Mouse (Mus musculus) midbrain, embryonic 16.5 days (tissue): ENCODE results near the gene Anxa6. TPM values are rescaled to one million over a fixed set of nuclear protein-coding genes. Genes with fewer than 3 reads are reported as not detected.

ENCODE experiments used
- ATAC-seq: fragments of 200-750 bp; cut with Nextera tagmentation; 2 replicates; pipeline ENCODE4 v1.8.0; 2017; ENCODE audit warnings: moderate TSS enrichment
- H3K27ac ChIP-seq: fragments of 300-500 bp; sonication (generic); 2 replicates; pipeline ENCODE4 v1.5.1; 2014; ENCODE audit warnings: mild to moderate bottlenecking, low read length, mixed read lengths
- H3K27me3 ChIP-seq: fragments of 300-500 bp; sonication (generic); 2 replicates; pipeline ENCODE4 v1.6.1; 2014; ENCODE audit warnings: low read depth, low read length, mixed read lengths; ENCODE audit not compliant: control insufficient read depth, insufficient read depth
- H3K36me3 ChIP-seq: fragments of 300-500 bp; sonication (generic); 2 replicates; pipeline ENCODE4 v1.6.1; 2014; ENCODE audit warnings: mild to moderate bottlenecking, low read length, moderate library complexity, mixed read lengths; ENCODE audit not compliant: control insufficient read depth, insufficient read depth
- H3K4me1 ChIP-seq: fragments of 300-500 bp; sonication (generic); 2 replicates; pipeline ENCODE4 v1.6.1; 2014; ENCODE audit warnings: mild to moderate bottlenecking, low read length, mixed read lengths; ENCODE audit not compliant: control insufficient read depth, insufficient read depth
- H3K4me2 ChIP-seq: fragments of 300-500 bp; sonication (generic); 2 replicates; pipeline ENCODE4 v1.6.1; 2014; ENCODE audit warnings: mild to moderate bottlenecking, low read length, mixed read lengths
- H3K4me3 ChIP-seq: fragments of 300-500 bp; sonication (generic); 2 replicates; pipeline ENCODE4 v1.5.1; 2014; ENCODE audit warnings: low read depth, mild to moderate bottlenecking, low read length, moderate library complexity, mixed read lengths
- H3K9ac ChIP-seq: fragments of 300-500 bp; sonication (generic); 2 replicates; pipeline ENCODE4 v1.6.1; 2014; ENCODE audit warnings: low read depth, low read length, mixed read lengths
- H3K9me3 ChIP-seq: fragments of 300-500 bp; sonication (generic); replicated peaks from 2 replicates; pipeline ENCODE4 v1.6.1; 2014; ENCODE audit warnings: mild to moderate bottlenecking, low read length, mixed read lengths; ENCODE audit not compliant: control insufficient read depth, poor library complexity, severe bottlenecking
- WGBS: fragments of 180-500 bp; shearing (Covaris S2); extraction: QIAGEN DNeasy Blood & Tissue Kit; methylation state at CpG from one replicate; pipeline ENCODE4 v1.1.7; 2014; 5-methylcytosine and 5-hydroxymethylcytosine counted together
- polyA plus RNA-seq: library from polyadenylated mRNA; unstranded; fragments of >200 nt; fragmentation: Nextera tagmentation; extraction: Ambion mirVana; gene quantifications from 2 replicates; pipeline ENCODE4 v1.2.1, GENCODE M21; 2015

Anxa6 gene
- polyA plus RNA-seq, 1 experiment from 2014 or later: 37.0 TPM

DNA sequence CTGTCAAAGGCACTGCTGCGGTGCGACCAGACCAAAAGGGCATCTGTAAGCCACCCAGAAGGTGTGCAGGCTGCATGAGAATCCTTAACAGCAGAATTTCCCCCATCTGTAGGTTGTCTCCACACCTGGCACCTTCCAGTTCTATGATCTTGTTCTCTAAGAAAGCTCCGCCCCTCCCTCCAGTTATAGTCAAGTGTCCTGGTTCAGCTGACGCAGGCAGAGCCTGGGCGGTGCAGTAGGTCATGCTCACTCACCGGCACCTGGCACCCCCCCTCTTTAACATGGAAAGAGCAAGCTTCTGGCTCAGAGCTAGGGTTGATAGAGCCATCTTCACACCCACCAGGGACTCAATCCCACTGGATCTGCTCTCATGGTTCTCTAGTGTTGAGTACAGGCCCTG lies 104.0 kb downstream of the Anxa6 start:
- Histone ChIP-seq H3K36me3 (peaks cover 28% of the 10 kb centered on the region), H3K4me3 (no peak overlapping the region), H3K9me3 (no peaks in the 10 kb centered on the region), H3K27me3 (no peaks in the 10 kb centered on the region), H3K27ac (no peak overlapping the region), H3K4me1 (no peaks in the 10 kb centered on the region), H3K4me2 (no peak overlapping the region), H3K9ac (no peak overlapping the region)
- ATAC-seq: no peak
- WGBS: 95% methylated on average over 6 of the region's 6 CpGs

Other genes with a start within 250 kb of the Anxa6 start
- 144 and 153 TPM in 2 replicates for gene Cdc42se2, start 245.8 kb downstream of the Anxa6 start, polyA plus RNA-seq
- gene Lyrm7, start 172.5 kb downstream of the Anxa6 start, polyA plus RNA-seq: 10.5 and 15.1 TPM in 2 replicates
- gene Hint1, start 167.1 kb downstream of the Anxa6 start, polyA plus RNA-seq: 731 and 741 TPM in 2 replicates
- 29.4 and 40.5 TPM in 2 replicates for gene Gpx3, start 131.0 kb downstream of the Anxa6 start, polyA plus RNA-seq
- gene Tnip1, start 70.5 kb downstream of the Anxa6 start, polyA plus RNA-seq: 16.4 and 17.4 TPM in 2 replicates
- gene Ccdc69, start 44.7 kb upstream of the Anxa6 start, polyA plus RNA-seq: 0.19 and 0.27 TPM in 2 replicates
- 22.3 and 32.5 TPM in 2 replicates for gene Gm2a, start 64.7 kb upstream of the Anxa6 start, polyA plus RNA-seq
- not detected in 2 replicates for gene Slc36a3, start 118.3 kb upstream of the Anxa6 start, polyA plus RNA-seq
- 0.40 and 0.51 TPM in 2 replicates for gene Slc36a2, start 151.6 kb upstream of the Anxa6 start, polyA plus RNA-seq
- 3.5 and 3.7 TPM in 2 replicates for gene Slc36a1, start 170.9 kb upstream of the Anxa6 start, polyA plus RNA-seq